Mouse (Mus musculus) heart, postnatal 0 days (tissue): ENCODE measurements around the gene Tgfbr1.

Experiments used
- CTCF ChIP-seq: IDR thresholded peaks from 2 replicates; pipeline ENCODE4 v1.5.1; 2016; ENCODE audit warnings: antibody characterized with exemption, control low read depth, low read depth
- EP300 ChIP-seq: IDR thresholded peaks from 2 replicates; pipeline ENCODE4 v1.6.1; 2016; ENCODE audit warnings: antibody characterized with exemption, low read depth

- TF ChIP-seq CTCF (no peak), EP300 (no peak)
Observed at GRCm38 (mm10) chr4:47435566-47436360, 82.7 kb downstream of the Tgfbr1 start.
